Mouse (Mus musculus) forebrain, embryonic 14.5 days (tissue): ENCODE measurements around the gene Kcnip1. TPM values are rescaled to one million over a fixed set of nuclear protein-coding genes. Genes with fewer than 3 reads are reported as not detected.

Experiments used
- ATAC-seq: fragments of 200-750 bp; cut with Nextera tagmentation; 2 replicates; pipeline ENCODE4 v1.8.0; 2017; ENCODE audit warnings: mild to moderate bottlenecking, moderate library complexity
- DNase-seq: peaks from one replicate; pipeline ENCODE4 v3.0.0-alpha.2; 2015; ENCODE audit warnings: low spot score
- H3K27ac ChIP-seq: fragments of 300-500 bp; sonication (generic); 2 replicates; pipeline ENCODE4 v1.5.1; 2014; ENCODE audit warnings: low read depth, mild to moderate bottlenecking, control low read depth, low read length, moderate library complexity
- H3K27me3 ChIP-seq: fragments of 300-500 bp; sonication (generic); replicated peaks from 2 replicates; pipeline ENCODE4 v1.6.1; 2014; ENCODE audit warnings: low read length, control low read depth, mixed read lengths; ENCODE audit not compliant: control insufficient read depth, insufficient read depth
- H3K36me3 ChIP-seq: fragments of 300-500 bp; sonication (generic); 2 replicates; pipeline ENCODE4 v1.6.1; 2014; ENCODE audit warnings: low read length, control low read depth; ENCODE audit not compliant: control insufficient read depth, insufficient read depth
- H3K4me1 ChIP-seq: fragments of 300-500 bp; sonication (generic); 2 replicates; pipeline ENCODE4 v1.6.1; 2014; ENCODE audit warnings: antibody characterized with exemption, low read length, control low read depth; ENCODE audit not compliant: control insufficient read depth, insufficient read depth
- H3K4me2 ChIP-seq: fragments of 300-500 bp; sonication (generic); 2 replicates; pipeline ENCODE4 v1.6.1; 2014; ENCODE audit warnings: mild to moderate bottlenecking, control low read depth, low read length
- H3K4me3 ChIP-seq: fragments of 300-500 bp; sonication (generic); 2 replicates; pipeline ENCODE4 v1.5.1; 2014; ENCODE audit warnings: low read depth, low read length, control low read depth
- H3K9ac ChIP-seq: fragments of 300-500 bp; sonication (generic); 2 replicates; pipeline ENCODE4 v1.6.1; 2014; ENCODE audit warnings: mild to moderate bottlenecking, low read length, control low read depth, moderate library complexity
- H3K9me3 ChIP-seq: fragments of 300-500 bp; sonication (generic); replicated peaks from 2 replicates; pipeline ENCODE4 v1.6.1; 2016; ENCODE audit warnings: low read length, control low read depth, mixed read lengths; ENCODE audit not compliant: control insufficient read depth
- WGBS: fragments of 180-500 bp; shearing (Covaris S2); extraction: QIAGEN DNeasy Blood & Tissue Kit; methylation state at CpG from one replicate; pipeline ENCODE4 v1.1.7; 2014; 5-methylcytosine and 5-hydroxymethylcytosine counted together
- polyA plus RNA-seq: library from polyadenylated mRNA; unstranded; fragments of >200 nt; fragmentation: Nextera tagmentation; extraction: Ambion mirVana; gene quantifications from 2 replicates; pipeline ENCODE4 v1.2.1, GENCODE M21; 2014

The Kcnip1 gene
- polyA plus RNA-seq, 1 experiment from 2014 or later, result 55.7 TPM

DNA sequence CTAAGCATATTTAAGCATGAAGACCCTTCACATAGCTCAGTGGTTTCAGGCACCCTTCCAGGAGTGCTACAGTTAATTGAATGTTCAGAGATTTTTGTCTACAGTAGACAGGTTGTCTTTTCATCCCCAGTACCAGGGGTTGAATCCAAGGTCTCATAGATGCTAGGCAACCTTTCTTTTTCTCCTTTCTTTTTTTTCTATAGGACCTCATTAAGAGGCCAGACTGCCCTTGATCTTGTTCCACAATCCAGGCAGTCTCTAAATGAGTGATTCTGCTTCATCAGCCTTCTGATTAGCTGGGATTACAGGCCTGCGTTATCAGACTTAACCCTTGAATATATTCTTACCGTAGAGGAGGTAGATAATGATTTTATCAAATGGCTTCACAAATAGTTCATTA lies 189.9 kb downstream of the Kcnip1 start:
- 11% methylated on average over 2 of the region's 2 CpGs for WGBS
- no peak overlapping the region for H3K27ac ChIP-seq
- H3K27me3 ChIP-seq, result no peaks in the 10 kb centered on the region
- no peaks in the 10 kb centered on the region for H3K36me3 ChIP-seq
- H3K4me3 ChIP-seq, result no peak overlapping the region
- 0 out of 2 replicates have a peak, but pooled peaks cover 5% of the 10 kb centered on the region for H3K4me1 ChIP-seq
- H3K9ac ChIP-seq, result no peak overlapping the region
- H3K9me3 ChIP-seq, result no peaks in the 10 kb centered on the region
- peak; percentile 48; the same call in 1 of the 2 replicates for ATAC-seq
- H3K4me2 ChIP-seq, result no peak overlapping the region
- DNase-seq, result peak; percentile 56

GRCm38 (mm10) chr11:33800436-33801088 lies 192.4 kb downstream of the Kcnip1 start:
- H3K9ac ChIP-seq, result no peak overlapping the region
- no peaks in the 10 kb centered on the region for H3K36me3 ChIP-seq
- no peak for DNase-seq
- no peak overlapping the region for H3K27ac ChIP-seq
- WGBS, result 71% methylated on average over 10 of the region's 10 CpGs
- no peaks in the 10 kb centered on the region for H3K27me3 ChIP-seq
- no peak overlapping the region for H3K4me2 ChIP-seq
- H3K4me1 ChIP-seq, result 0 out of 2 replicates have a peak, but pooled peaks cover 5% of the 10 kb centered on the region
- no peak overlapping the region for H3K4me3 ChIP-seq
- H3K9me3 ChIP-seq, result no peaks in the 10 kb centered on the region
- ATAC-seq, result no peak

DNA sequence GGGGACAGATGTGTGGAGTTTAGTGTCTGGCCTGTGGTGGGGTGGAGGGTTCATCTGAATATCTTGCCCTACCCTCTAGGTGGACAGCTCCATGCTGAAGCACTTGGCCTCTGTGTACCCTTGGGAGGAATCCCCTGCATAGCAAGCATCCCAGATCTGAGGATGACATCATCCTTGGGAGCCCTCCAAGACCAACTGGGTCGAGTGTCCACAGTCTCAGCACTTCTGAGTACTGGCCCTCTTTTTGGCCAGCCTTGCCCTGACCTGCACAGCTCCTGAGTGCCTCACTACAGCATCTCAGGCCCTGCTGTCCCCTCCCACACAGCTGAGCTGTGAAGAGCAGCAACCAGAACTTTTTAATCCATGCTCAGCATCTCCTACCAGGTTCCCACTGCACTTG lies 193.0 kb downstream of the Kcnip1 start:
- ATAC-seq (no peak), DNase-seq (no peak)
- WGBS, result 22% methylated on average over 1 of the region's 1 CpGs

DNA sequence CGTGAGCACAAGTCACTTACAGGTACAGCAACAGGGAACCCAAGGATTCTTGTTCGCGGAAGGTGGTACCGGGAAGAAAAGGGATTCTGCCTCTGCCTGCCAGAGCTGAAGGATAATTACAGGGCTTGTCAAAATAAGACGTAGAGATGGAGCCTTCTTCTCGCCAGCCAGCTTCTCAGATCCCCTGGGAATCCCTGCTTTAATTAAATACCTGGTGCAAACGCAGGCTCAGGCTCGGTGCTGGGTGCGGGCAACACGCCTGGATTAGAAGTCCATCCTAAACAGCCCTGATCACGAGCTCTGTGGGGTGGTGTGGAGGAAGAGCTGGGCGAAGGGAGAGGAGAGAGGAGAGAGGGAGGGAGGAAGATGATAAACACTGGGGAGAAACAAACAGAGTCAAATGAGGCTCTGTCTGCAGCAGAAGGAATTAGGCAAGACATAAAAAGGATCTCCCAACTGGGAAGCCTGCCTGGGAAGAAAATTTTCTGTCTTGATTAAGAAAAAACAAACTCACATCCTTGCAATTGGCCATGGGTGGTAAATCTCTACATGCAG lies 194.8 kb downstream of the Kcnip1 start:
- H3K27me3 ChIP-seq, result no peaks in the 10 kb centered on the region
- H3K36me3 ChIP-seq, result no peaks in the 10 kb centered on the region
- DNase-seq (no peak), ATAC-seq (no peak)
- 0 out of 2 replicates have a peak, but pooled peaks cover 5% of the 10 kb centered on the region for H3K4me1 ChIP-seq
- H3K4me2 ChIP-seq, result no peak overlapping the region
- H3K27ac ChIP-seq, result peak overlapping the region; percentile 22; the same call in 1 of the 2 replicates
- no peak overlapping the region for H3K4me3 ChIP-seq
- no peak overlapping the region; the same call in 1 of the 2 replicates for H3K9ac ChIP-seq
- no peaks in the 10 kb centered on the region for H3K9me3 ChIP-seq
- WGBS, result 39% methylated on average over 12 of the region's 12 CpGs

More for the DNA sequence above, 193.0 kb downstream of the Kcnip1 start:
- no peaks in the 10 kb centered on the region for H3K9me3 ChIP-seq
- H3K4me2 ChIP-seq, result no peak overlapping the region
- H3K9ac ChIP-seq, result no peak overlapping the region
- H3K27me3 ChIP-seq, result no peaks in the 10 kb centered on the region
- H3K4me3 ChIP-seq, result no peak overlapping the region
- no peak overlapping the region for H3K27ac ChIP-seq
- no peaks in the 10 kb centered on the region for H3K36me3 ChIP-seq
- H3K4me1 ChIP-seq, result 0 out of 2 replicates have a peak, but pooled peaks cover 5% of the 10 kb centered on the region

DNA sequence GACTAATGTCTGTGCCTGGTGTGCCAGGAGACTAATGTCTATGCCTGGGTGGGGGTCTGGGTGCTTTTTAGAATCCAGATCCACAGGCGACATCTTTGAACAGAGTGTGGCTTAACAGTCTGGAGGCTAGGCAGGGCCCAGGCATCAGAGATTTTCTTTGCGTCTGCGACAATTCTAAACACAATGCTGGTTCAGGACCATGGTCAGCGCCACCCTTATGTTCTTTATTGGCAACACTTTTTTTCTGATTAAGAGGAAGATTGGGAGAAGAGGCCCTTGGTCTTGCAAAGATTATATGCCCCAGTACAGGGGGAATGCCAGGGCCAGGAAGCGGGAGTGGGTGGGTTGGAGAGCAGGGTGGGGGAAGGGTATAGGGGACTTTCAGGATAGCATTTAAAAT lies 205.6 kb downstream of the Kcnip1 start:
- H3K27ac ChIP-seq, result no peak overlapping the region
- peaks cover 27% of the 10 kb centered on the region for H3K4me1 ChIP-seq
- H3K9ac ChIP-seq, result no peak overlapping the region
- no peak for ATAC-seq
- H3K4me2 ChIP-seq, result no peak overlapping the region
- no peaks in the 10 kb centered on the region for H3K9me3 ChIP-seq
- no peak for DNase-seq
- no peaks in the 10 kb centered on the region for H3K27me3 ChIP-seq
- 29% methylated on average over 5 of the region's 5 CpGs for WGBS
- H3K4me3 ChIP-seq, result no peak overlapping the region
- H3K36me3 ChIP-seq, result no peaks in the 10 kb centered on the region

- H3K4me3 ChIP-seq, result no peak overlapping the region
- no peaks in the 10 kb centered on the region for H3K9me3 ChIP-seq
- ATAC-seq (peak; percentile 69), DNase-seq (peak; percentile 91)
- peaks cover 34% of the 10 kb centered on the region for H3K4me1 ChIP-seq
- H3K27ac ChIP-seq, result no peak overlapping the region
- H3K4me2 ChIP-seq, result no peak overlapping the region
- WGBS, result 9% methylated on average over 4 of the region's 4 CpGs
- no peaks in the 10 kb centered on the region for H3K36me3 ChIP-seq
- H3K27me3 ChIP-seq, result no peaks in the 10 kb centered on the region
- no peak overlapping the region for H3K9ac ChIP-seq
These were observed 206.4 kb downstream of the Kcnip1 start for GRCm38 (mm10) chr11:33786572-33786971.

GRCm38 (mm10) chr11:33781561-33781971 lies 211.4 kb downstream of the Kcnip1 start:
- peak overlapping the region; percentile 33; the same call in 1 of the 2 replicates for H3K4me2 ChIP-seq
- no peak overlapping the region for H3K4me3 ChIP-seq
- WGBS, result 22% methylated on average over 10 of the region's 10 CpGs
- peak; percentile 68 for ATAC-seq
- DNase-seq, result peak; percentile 80
- no peaks in the 10 kb centered on the region for H3K9me3 ChIP-seq
- H3K27ac ChIP-seq, result peak overlapping the region; percentile 76
- H3K27me3 ChIP-seq, result no peaks in the 10 kb centered on the region
- H3K4me1 ChIP-seq, result peaks cover 52% of the 10 kb centered on the region
- no peak overlapping the region for H3K9ac ChIP-seq
- no peaks in the 10 kb centered on the region for H3K36me3 ChIP-seq

DNA sequence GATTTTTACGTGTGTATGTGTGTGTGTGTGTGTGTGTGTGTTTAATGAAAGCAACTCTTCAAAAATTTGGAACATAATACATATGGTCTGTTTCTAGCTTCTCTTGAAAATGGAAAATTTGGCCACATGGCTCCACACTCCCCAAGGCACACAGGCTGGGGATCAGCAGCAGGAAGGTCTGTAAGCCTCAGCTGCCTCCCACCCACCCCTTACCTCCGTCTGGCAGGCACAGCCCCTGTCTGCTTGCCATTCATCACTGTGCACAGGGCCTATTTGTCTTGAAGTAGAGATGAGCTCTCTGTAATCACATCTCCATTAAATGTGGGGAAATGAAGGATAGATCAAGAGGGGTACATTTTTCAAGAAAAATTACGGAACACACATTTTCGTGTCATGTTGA lies 212.7 kb downstream of the Kcnip1 start:
- 70% methylated on average over 4 of the region's 4 CpGs for WGBS
- H3K27ac ChIP-seq, result no peak overlapping the region
- peaks cover 40% of the 10 kb centered on the region for H3K4me1 ChIP-seq
- DNase-seq, result no peak
- no peak overlapping the region for H3K4me3 ChIP-seq
- no peaks in the 10 kb centered on the region for H3K36me3 ChIP-seq
- peak; percentile 55; the same call in 1 of the 2 replicates for ATAC-seq
- no peak overlapping the region for H3K9ac ChIP-seq
- H3K27me3 ChIP-seq, result no peaks in the 10 kb centered on the region
- no peak overlapping the region for H3K4me2 ChIP-seq
- no peaks in the 10 kb centered on the region for H3K9me3 ChIP-seq

DNA sequence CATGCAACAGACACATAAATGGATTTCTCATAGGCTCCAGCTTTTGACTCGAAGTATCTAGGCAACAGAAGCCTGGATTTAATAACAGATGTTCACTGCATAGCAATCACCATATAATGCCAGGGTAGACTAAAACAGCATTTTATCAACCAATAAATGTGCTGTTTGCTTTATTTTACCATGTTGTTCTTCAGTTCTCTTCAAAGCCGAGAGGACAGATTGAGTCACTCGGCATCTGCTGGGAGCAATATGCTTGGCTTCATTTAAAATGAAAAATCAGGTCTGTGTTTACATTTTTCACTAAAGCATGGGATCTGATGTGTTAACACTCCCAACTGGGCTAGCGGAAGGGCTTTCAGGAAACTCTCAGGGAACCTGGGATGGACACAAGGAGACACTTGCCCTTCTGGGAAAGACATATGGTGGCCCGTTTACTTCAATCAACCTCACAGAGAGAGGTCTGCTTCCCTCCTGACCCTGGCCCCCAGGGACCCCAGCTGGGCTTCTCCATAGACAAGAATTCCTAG lies 220.3 kb downstream of the Kcnip1 start:
- DNase-seq, result peak; percentile 83

More for the DNA sequence above, 220.3 kb downstream of the Kcnip1 start:
- Histone ChIP-seq H3K4me1 (peaks cover 22% of the 10 kb centered on the region), H3K4me2 (no peak overlapping the region), H3K9ac (no peak overlapping the region), H3K27ac (peak overlapping the region; percentile 29; the same call in 1 of the 2 replicates), H3K36me3 (no peaks in the 10 kb centered on the region), H3K27me3 (no peaks in the 10 kb centered on the region), H3K9me3 (no peaks in the 10 kb centered on the region), H3K4me3 (no peak overlapping the region)
- ATAC-seq, result peak; percentile 80
- WGBS, result 44% methylated on average over 5 of the region's 5 CpGs
